Mouse (Mus musculus) adrenal gland, adult 18-20 months (tissue): ENCODE measurements around the gene Mpp3. TPM values are rescaled to one million over a fixed set of nuclear protein-coding genes. Genes with fewer than 3 reads are reported as not detected.

Source experiments
- DNase-seq, 2 experiments: peaks; one replicate each; pipeline ENCODE4 v3.0.0; 2021 to 2022; ENCODE audit warnings: low spot score in 2 of 2
- long read RNA-seq, 2 experiments: library from polyadenylated mRNA; stranded (forward); transcript quantifications; one replicate each; pipeline ENCODE4 v2.0.0; 2021
- total RNA-seq, 2 experiments: library from RNA; stranded (reverse); gene quantifications; 1 replicate in 1 of 2; 2 replicates in 1 of 2; pipeline ENCODE4 v1.2.3; 2021

Mpp3 gene
- total RNA-seq, result 10 to 100 TPM; 10.8 to 20.2 TPM
- long read RNA-seq, experiment 1, transcript Mpp3-201 (19 exons, 2,848 nt), result major isoform, 8 of 12 reads
- long read RNA-seq, experiment 1, partial matches to known transcripts, result 1 of 12 reads
- long read RNA-seq, experiment 1, other reads (novel, unspliced or antisense), result 2 of 12 reads
- long read RNA-seq, experiment 2, transcript Mpp3-201 (19 exons, 2,848 nt), result major isoform, 7 of 16 reads
- long read RNA-seq, experiment 2, partial matches to known transcripts, result 4 of 16 reads
- long read RNA-seq, experiment 2, other reads (novel, unspliced or antisense), result 3 of 16 reads

GRCm38 (mm10) chr11:102028087-102028816 is at the start of gene Mpp3:
Mpp3 (minus strand) TSS chr11:102028461.
- no peak for DNase-seq

DNA sequence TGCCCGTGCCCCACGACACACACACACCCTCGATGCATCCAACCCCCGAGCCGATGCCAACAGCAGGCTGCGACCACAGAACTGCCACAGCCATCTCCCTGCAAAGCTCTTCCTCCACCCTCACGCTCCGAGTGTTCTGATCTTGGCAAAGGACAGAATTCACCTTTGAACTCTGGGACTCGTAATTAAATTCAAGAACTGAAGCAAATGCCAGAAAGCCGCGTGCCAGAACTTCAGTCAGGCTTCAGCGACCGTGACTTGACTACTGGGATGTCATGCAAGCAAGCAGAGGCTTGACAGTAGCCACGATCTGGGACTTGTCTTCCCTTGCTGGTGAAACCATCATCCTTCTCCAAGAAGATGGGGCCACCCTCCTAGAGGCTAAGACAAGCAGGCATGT is 45.5 kb upstream of the Mpp3 start:
- DNase-seq, result no peak

- no peak for DNase-seq
Observed at GRCm38 (mm10) chr11:102072729-102073128, 44.5 kb upstream of the Mpp3 start.

DNA sequence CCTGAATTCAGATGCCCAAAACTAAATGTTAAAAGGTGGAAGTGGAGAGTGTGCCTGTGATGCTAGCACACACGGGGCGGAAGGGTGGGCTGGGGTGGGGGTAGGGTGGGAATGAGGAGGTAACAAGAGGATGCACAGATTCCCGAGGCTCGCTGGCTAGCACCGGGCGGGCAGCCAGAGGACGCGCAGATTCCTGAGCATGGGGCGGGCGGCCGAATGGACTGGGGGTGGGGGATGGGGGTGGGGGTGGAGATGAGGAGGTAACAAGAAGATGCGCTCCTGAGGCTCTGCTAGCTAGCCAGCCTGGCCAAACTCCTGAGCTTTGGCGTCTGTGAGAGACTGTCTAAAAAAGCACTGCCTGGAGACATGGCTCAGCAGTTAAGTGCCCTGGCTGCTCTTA is 42.2 kb upstream of the Mpp3 start:
- no peak for DNase-seq

- no peak for DNase-seq
Observed at GRCm38 (mm10) chr11:102069633-102070032, 41.4 kb upstream of the Mpp3 start.

DNA sequence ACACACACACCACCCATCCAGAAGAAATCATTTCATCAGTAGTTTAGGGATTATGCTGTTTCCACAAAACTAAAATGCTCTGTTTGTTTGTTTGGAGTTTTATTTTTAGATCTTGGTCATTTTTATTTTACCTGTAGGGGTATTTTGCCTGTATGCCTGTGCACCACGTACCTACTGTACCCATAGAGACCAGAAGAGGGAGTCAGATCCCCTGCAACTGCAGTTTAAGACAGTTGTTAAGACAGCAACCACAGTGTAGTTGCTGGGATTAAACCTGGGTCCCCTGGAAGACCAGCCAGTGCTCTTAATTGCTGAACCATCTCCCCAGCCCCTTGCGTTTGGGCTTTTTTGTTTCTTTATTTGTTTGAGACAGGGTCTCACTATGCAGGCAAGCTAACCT is 40.7 kb upstream of the Mpp3 start:
- no peak for DNase-seq

GRCm38 (mm10) chr11:102063076-102063475 is 34.8 kb upstream of the Mpp3 start:
- DNase-seq, result no peak

- no peak for DNase-seq
Observed at GRCm38 (mm10) chr11:102061941-102062473, 33.7 kb upstream of the Mpp3 start.

- DNase-seq, result peak; percentile 69 to 80
Observed at GRCm38 (mm10) chr11:102061236-102061940, 33.1 kb upstream of the Mpp3 start.

- DNase-seq, result peak; percentile 46 to 66
Observed at GRCm38 (mm10) chr11:102053847-102054246, 25.6 kb upstream of the Mpp3 start.

GRCm38 (mm10) chr11:102053183-102053582 is 24.9 kb upstream of the Mpp3 start:
- DNase-seq, result no peak

DNA sequence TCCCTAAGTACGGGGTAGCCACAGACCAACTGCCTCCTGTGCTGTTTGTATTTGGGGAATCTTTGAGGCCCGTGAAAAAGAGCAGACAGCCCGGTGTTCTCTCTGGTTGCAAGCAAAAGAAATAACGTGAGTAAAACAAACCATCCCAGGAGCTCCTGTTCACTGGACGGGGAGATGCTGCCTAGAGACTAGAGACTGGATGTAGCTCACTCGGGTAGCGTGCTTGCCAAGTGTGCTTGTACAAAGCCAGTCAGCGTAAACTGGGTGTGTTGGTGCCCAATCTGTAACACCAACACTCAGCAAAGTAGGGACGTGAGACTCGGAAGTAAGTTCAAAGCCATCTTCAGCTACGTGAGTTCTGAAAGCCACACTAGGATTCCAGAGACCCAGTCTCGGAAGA is 24.4 kb upstream of the Mpp3 start:
- DNase-seq, result no peak

DNA sequence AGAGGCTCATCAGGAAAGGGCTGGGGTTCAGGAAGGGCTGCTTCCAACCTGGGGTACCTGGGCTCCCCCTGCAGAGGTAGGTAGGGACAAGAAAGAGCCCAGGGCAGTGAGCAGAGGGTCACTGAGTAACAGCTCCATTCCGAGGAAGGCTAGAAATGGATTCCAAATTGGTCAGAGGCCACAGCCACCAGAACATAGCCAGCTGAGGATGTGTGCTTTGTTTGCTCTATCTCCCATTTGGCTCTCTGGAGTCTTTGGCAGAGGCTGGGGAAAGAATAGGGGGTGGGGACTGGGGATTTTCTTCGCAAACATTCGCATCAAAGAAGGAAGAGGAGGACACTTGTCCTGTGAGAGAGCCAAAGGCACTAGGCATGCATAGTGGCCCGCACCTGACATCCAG is 23.7 kb upstream of the Mpp3 start:
- no peak for DNase-seq

DNA sequence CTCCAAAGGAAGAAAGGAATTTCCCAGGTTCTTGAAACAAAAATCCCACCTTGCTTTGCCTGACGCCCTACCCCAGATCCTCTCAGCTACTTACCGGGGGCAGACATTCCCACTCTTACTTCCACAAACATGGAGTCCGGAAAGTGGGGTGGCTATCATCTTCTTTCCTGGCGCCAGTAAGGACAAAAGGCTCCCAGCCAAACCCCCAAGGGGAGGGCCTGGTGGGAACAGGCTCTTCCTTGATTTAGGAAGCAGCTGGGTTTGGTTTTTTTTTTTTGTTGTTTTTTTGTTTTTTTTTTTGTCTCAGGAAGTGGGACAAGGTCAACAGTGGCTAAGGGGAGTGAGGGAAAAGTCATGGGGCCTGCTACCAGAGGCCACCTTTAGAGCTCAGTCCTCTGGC is 23.3 kb upstream of the Mpp3 start:
- DNase-seq, result no peak

- no peak for DNase-seq
Observed at GRCm38 (mm10) chr11:102049875-102050482, 21.7 kb upstream of the Mpp3 start.

DNA sequence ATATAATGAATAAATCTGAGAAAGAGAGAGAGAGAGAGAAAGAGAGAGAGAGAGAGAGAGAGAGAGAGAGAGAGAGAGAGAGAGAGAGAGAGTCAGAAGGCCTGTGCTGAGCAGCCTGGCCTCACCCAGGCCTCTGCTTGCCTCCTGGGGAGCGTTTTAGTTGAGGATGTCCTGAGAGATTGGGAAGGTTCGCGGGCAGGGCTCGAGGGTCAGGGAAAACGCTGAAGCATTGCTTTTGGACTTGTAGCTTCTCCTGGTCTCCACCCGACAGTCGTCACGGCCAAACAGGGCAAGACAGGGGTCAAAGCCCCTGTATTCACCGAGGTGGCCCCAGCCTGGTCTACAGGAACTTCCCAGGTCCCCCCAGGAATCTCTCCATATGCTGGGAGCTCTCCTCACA is 18.3 kb upstream of the Mpp3 start:
- no peak for DNase-seq

DNA sequence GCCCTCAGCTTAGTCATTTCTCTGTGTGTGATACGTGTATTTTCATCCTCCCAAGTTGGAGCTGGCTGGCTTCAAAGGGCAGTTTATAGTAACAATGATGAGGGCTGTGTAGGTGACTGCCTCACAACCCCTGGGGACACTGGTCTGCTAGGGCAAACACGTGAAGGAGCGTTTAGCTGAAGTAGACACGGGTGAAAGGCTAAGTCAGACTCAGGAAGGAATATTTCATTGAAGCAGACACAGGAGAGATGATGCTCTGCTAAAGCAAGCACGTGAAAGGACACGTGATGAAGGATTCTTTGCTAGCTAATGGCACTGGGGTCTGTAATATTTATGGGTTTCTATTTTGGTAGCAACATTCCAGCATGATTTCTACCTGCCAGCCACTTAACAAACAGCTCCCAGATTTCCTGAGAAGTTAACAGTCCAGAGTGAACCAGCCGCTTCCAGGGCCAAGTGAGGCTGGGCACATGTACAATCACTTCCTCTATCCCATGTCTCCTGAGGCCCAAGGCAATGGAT is 16.5 kb upstream of the Mpp3 start:
- no peak for DNase-seq

GRCm38 (mm10) chr11:102043381-102043780 is 15.1 kb upstream of the Mpp3 start:
- DNase-seq, result no peak

GRCm38 (mm10) chr11:102042971-102043370 is 14.7 kb upstream of the Mpp3 start:
- DNase-seq, result no peak

DNA sequence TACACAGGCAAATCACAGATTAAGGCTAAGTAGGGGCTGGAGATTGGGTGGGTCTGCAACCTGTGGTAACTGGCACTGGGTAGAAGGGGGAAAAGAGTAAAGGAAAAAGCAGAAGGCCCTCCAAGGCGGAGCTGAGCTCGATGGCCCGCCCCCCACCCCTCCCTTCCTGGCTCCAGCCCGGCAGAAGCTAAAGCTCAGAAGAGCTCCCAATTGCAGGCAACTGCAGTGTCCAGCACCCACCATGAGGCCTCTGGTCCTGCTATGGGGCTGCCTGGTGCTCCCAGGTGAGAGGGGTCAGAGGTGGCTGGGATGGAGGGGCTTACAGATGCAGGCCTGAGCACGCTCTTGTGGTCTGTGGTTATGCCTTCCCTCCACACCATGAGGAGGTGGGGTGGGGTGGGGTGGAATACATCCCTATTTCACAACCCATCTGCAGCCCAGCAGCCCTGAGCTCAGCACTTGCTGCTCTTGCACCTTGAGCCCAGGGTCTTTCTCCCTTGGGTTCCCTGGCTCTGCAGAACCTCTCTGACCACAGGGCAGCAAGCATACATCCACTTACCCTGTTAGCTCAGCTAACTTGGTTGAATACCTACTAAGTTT is 13.2 kb upstream of the Mpp3 start, which contains the start of gene Cd300lg:
Gene Cd300lg, plus strand, starts transcription at position 160 of the 600 bp plus-strand sequence.
- DNase-seq, result no peak

- DNase-seq, result no peak
Observed at GRCm38 (mm10) chr11:102040646-102041045, 12.4 kb upstream of the Mpp3 start.
